Mouse (Mus musculus) midbrain, embryonic 15.5 days (tissue): Measurements from ENCODE around the gene Sdk1. TPM values are rescaled to one million over a fixed set of nuclear protein-coding genes. Genes with fewer than 3 reads are reported as not detected.

Experiments used
- ATAC-seq: fragments of 200-750 bp; cut with Nextera tagmentation; replicated peaks from 2 replicates; pipeline ENCODE4 v1.8.0; 2017; ENCODE audit warnings: moderate TSS enrichment
- H3K27ac ChIP-seq: fragments of 300-500 bp; sonication (generic); 2 replicates; pipeline ENCODE4 v1.5.1; 2015; ENCODE audit warnings: mild to moderate bottlenecking, inconsistent platforms
- H3K27me3 ChIP-seq: fragments of 300-500 bp; sonication (generic); replicated peaks from 2 replicates; pipeline ENCODE4 v1.6.1; 2015; ENCODE audit warnings: inconsistent platforms
- H3K36me3 ChIP-seq: fragments of 300-500 bp; sonication (generic); replicated peaks from 2 replicates; pipeline ENCODE4 v1.6.1; 2015; ENCODE audit warnings: inconsistent platforms
- H3K4me1 ChIP-seq: fragments of 300-500 bp; sonication (generic); 2 replicates; pipeline ENCODE4 v1.6.1; 2015; ENCODE audit warnings: inconsistent platforms
- H3K4me2 ChIP-seq: fragments of 300-500 bp; sonication (generic); 2 replicates; pipeline ENCODE4 v1.6.1; 2015; ENCODE audit warnings: inconsistent platforms, mild to moderate bottlenecking, moderate library complexity
- H3K4me3 ChIP-seq: fragments of 300-500 bp; sonication (generic); 2 replicates; pipeline ENCODE4 v1.5.1; 2015; ENCODE audit warnings: mild to moderate bottlenecking, inconsistent platforms
- H3K9ac ChIP-seq: fragments of 300-500 bp; sonication (generic); 2 replicates; pipeline ENCODE4 v1.6.1; 2015; ENCODE audit warnings: mild to moderate bottlenecking, inconsistent platforms
- H3K9me3 ChIP-seq: fragments of 300-500 bp; sonication (generic); 2 replicates; pipeline ENCODE4 v1.6.1; 2016; ENCODE audit warnings: inconsistent platforms
- WGBS: fragments of 180-500 bp; shearing (Covaris S2); methylation state at CpG from one replicate; pipeline ENCODE4 v1.1.7; 2015; ENCODE audit warnings: mixed read lengths; 5-methylcytosine and 5-hydroxymethylcytosine counted together
- polyA plus RNA-seq: library from polyadenylated mRNA; unstranded; fragments of >200 nt; fragmentation: Nextera tagmentation; extraction: Ambion mirVana; gene quantifications from 2 replicates; pipeline ENCODE4 v1.2.1, GENCODE M21; 2015

Sdk1 gene
- polyA plus RNA-seq, 1 experiment from 2014 or later, result 3.1 TPM

- Histone ChIP-seq H3K4me2 (no peak overlapping the region), H3K36me3 (no peaks in the 10 kb centered on the region), H3K9ac (no peak overlapping the region), H3K4me1 (no peaks in the 10 kb centered on the region), H3K27me3 (no peaks in the 10 kb centered on the region), H3K9me3 (no peaks in the 10 kb centered on the region), H3K27ac (no peak overlapping the region), H3K4me3 (no peak overlapping the region)
- 83% methylated on average over 2 of the region's 2 CpGs for WGBS
- ATAC-seq, result no peak
These were observed 40.5 kb downstream of the Sdk1 start for GRCm38 (mm10) chr5:141281751-141282150.

- ATAC-seq, result no peak
- Histone ChIP-seq H3K4me2 (no peak overlapping the region), H3K27ac (no peak overlapping the region)
These were observed 48.3 kb downstream of the Sdk1 start for GRCm38 (mm10) chr5:141289611-141290010.

GRCm38 (mm10) chr5:141295240-141295639 lies 54.0 kb downstream of the Sdk1 start:
- Histone ChIP-seq H3K4me2 (no peak overlapping the region), H3K4me1 (no peaks in the 10 kb centered on the region), H3K36me3 (no peaks in the 10 kb centered on the region), H3K27ac (no peak overlapping the region), H3K27me3 (no peaks in the 10 kb centered on the region), H3K9me3 (no peaks in the 10 kb centered on the region), H3K4me3 (no peak overlapping the region), H3K9ac (no peak overlapping the region)
- no peak for ATAC-seq
- WGBS, result 87% methylated on average over 7 of the region's 7 CpGs

More at GRCm38 (mm10) chr5:141289611-141290010, 48.3 kb downstream of the Sdk1 start:
- H3K9ac ChIP-seq, result no peak overlapping the region
- H3K36me3 ChIP-seq, result no peaks in the 10 kb centered on the region
- no peaks in the 10 kb centered on the region for H3K9me3 ChIP-seq
- H3K4me1 ChIP-seq, result no peaks in the 10 kb centered on the region
- no peaks in the 10 kb centered on the region for H3K27me3 ChIP-seq
- H3K4me3 ChIP-seq, result no peak overlapping the region

- 76% methylated on average over 4 of the region's 4 CpGs for WGBS
- no peaks in the 10 kb centered on the region for H3K36me3 ChIP-seq
- no peak overlapping the region for H3K4me2 ChIP-seq
- no peaks in the 10 kb centered on the region for H3K9me3 ChIP-seq
- no peak for ATAC-seq
- H3K4me1 ChIP-seq, result no peaks in the 10 kb centered on the region
- no peaks in the 10 kb centered on the region for H3K27me3 ChIP-seq
- no peak overlapping the region for H3K27ac ChIP-seq
- H3K9ac ChIP-seq, result no peak overlapping the region
- H3K4me3 ChIP-seq, result no peak overlapping the region
These were observed 61.0 kb downstream of the Sdk1 start for GRCm38 (mm10) chr5:141302287-141302694.

GRCm38 (mm10) chr5:141303746-141304145 lies 62.5 kb downstream of the Sdk1 start:
- no peak overlapping the region for H3K4me2 ChIP-seq
- no peak overlapping the region for H3K4me3 ChIP-seq
- ATAC-seq, result no peak
- WGBS, result 54% methylated on average over 2 of the region's 2 CpGs
- H3K4me1 ChIP-seq, result no peaks in the 10 kb centered on the region
- no peaks in the 10 kb centered on the region for H3K36me3 ChIP-seq
- no peak overlapping the region for H3K27ac ChIP-seq
- H3K9me3 ChIP-seq, result no peaks in the 10 kb centered on the region
- H3K27me3 ChIP-seq, result no peaks in the 10 kb centered on the region
- H3K9ac ChIP-seq, result no peak overlapping the region

- no peak overlapping the region for H3K4me3 ChIP-seq
- no peak overlapping the region for H3K27ac ChIP-seq
- no peaks in the 10 kb centered on the region for H3K36me3 ChIP-seq
- ATAC-seq, result no peak
- H3K4me1 ChIP-seq, result no peaks in the 10 kb centered on the region
- H3K9ac ChIP-seq, result no peak overlapping the region
- H3K27me3 ChIP-seq, result no peaks in the 10 kb centered on the region
- WGBS, result 76% methylated on average over 2 of the region's 2 CpGs
- H3K9me3 ChIP-seq, result no peaks in the 10 kb centered on the region
- no peak overlapping the region for H3K4me2 ChIP-seq
These were observed 63.4 kb downstream of the Sdk1 start for GRCm38 (mm10) chr5:141304706-141305105.

GRCm38 (mm10) chr5:141310641-141311040 lies 69.4 kb downstream of the Sdk1 start:
- no peaks in the 10 kb centered on the region for H3K27me3 ChIP-seq
- 97% methylated on average over 1 of the region's 1 CpGs for WGBS
- H3K36me3 ChIP-seq, result no peaks in the 10 kb centered on the region
- H3K4me2 ChIP-seq, result no peak overlapping the region
- no peak overlapping the region for H3K4me3 ChIP-seq
- no peaks in the 10 kb centered on the region for H3K9me3 ChIP-seq
- H3K4me1 ChIP-seq, result no peaks in the 10 kb centered on the region
- H3K27ac ChIP-seq, result no peak overlapping the region
- no peak overlapping the region for H3K9ac ChIP-seq
- ATAC-seq, result no peak

GRCm38 (mm10) chr5:141311801-141312200 lies 70.5 kb downstream of the Sdk1 start:
- Histone ChIP-seq H3K4me3 (no peak overlapping the region), H3K9me3 (no peaks in the 10 kb centered on the region), H3K27me3 (no peaks in the 10 kb centered on the region), H3K9ac (no peak overlapping the region), H3K27ac (no peak overlapping the region), H3K4me2 (no peak overlapping the region), H3K4me1 (no peaks in the 10 kb centered on the region), H3K36me3 (no peaks in the 10 kb centered on the region)
- WGBS, result 75% methylated on average over 2 of the region's 2 CpGs
- ATAC-seq, result no peak

- Histone ChIP-seq H3K27ac (no peak overlapping the region), H3K27me3 (no peaks in the 10 kb centered on the region), H3K4me3 (no peak overlapping the region), H3K4me1 (no peaks in the 10 kb centered on the region), H3K36me3 (no peaks in the 10 kb centered on the region), H3K9me3 (no peaks in the 10 kb centered on the region), H3K4me2 (no peak overlapping the region), H3K9ac (no peak overlapping the region)
- WGBS, result 91% methylated on average over 4 of the region's 4 CpGs
- no peak for ATAC-seq
These were observed 71.0 kb downstream of the Sdk1 start for GRCm38 (mm10) chr5:141312305-141312704.

GRCm38 (mm10) chr5:141317095-141317494 lies 75.8 kb downstream of the Sdk1 start:
- H3K4me1 ChIP-seq, result no peaks in the 10 kb centered on the region
- H3K36me3 ChIP-seq, result no peaks in the 10 kb centered on the region
- WGBS, result 83% methylated on average over 4 of the region's 4 CpGs
- no peak overlapping the region for H3K27ac ChIP-seq
- H3K4me3 ChIP-seq, result no peak overlapping the region
- H3K27me3 ChIP-seq, result no peaks in the 10 kb centered on the region
- no peaks in the 10 kb centered on the region for H3K9me3 ChIP-seq
- ATAC-seq, result no peak
- no peak overlapping the region for H3K4me2 ChIP-seq
- no peak overlapping the region for H3K9ac ChIP-seq

GRCm38 (mm10) chr5:141324910-141325309 lies 83.6 kb downstream of the Sdk1 start:
- WGBS, result 86% methylated on average over 4 of the region's 4 CpGs
- no peaks in the 10 kb centered on the region for H3K36me3 ChIP-seq
- no peaks in the 10 kb centered on the region for H3K4me1 ChIP-seq
- no peak overlapping the region for H3K27ac ChIP-seq
- no peaks in the 10 kb centered on the region for H3K9me3 ChIP-seq
- no peak overlapping the region for H3K4me3 ChIP-seq
- ATAC-seq, result no peak
- H3K27me3 ChIP-seq, result no peaks in the 10 kb centered on the region
- no peak overlapping the region for H3K9ac ChIP-seq
- no peak overlapping the region for H3K4me2 ChIP-seq

GRCm38 (mm10) chr5:141344376-141344775 lies 103.1 kb downstream of the Sdk1 start:
- no peak overlapping the region for H3K27ac ChIP-seq
- no peak overlapping the region for H3K4me2 ChIP-seq
- no peaks in the 10 kb centered on the region for H3K36me3 ChIP-seq
- no peaks in the 10 kb centered on the region for H3K27me3 ChIP-seq
- H3K4me3 ChIP-seq, result no peak overlapping the region
- no peak for ATAC-seq
- no peaks in the 10 kb centered on the region for H3K9me3 ChIP-seq
- 0 out of 2 replicates have a peak, but pooled peaks cover 8% of the 10 kb centered on the region for H3K4me1 ChIP-seq
- H3K9ac ChIP-seq, result no peak overlapping the region
- 60% methylated on average over 4 of the region's 4 CpGs for WGBS

- H3K4me3 ChIP-seq, result no peak overlapping the region
- WGBS, result 42% methylated on average over 5 of the region's 5 CpGs
- H3K36me3 ChIP-seq, result no peaks in the 10 kb centered on the region
- no peak overlapping the region for H3K9ac ChIP-seq
- H3K9me3 ChIP-seq, result no peaks in the 10 kb centered on the region
- 0 out of 2 replicates have a peak, but pooled peaks cover 8% of the 10 kb centered on the region for H3K4me1 ChIP-seq
- H3K27me3 ChIP-seq, result no peaks in the 10 kb centered on the region
- ATAC-seq, result no peak
- no peak overlapping the region for H3K27ac ChIP-seq
- no peak overlapping the region for H3K4me2 ChIP-seq
These were observed 104.2 kb downstream of the Sdk1 start for GRCm38 (mm10) chr5:141345476-141345875.
